Mouse (Mus musculus) thymus, adult 2 months (tissue): ENCODE measurements around the gene Zfp941.

Experiments
- CTCF ChIP-seq: fragments of 200-500 bp; IDR thresholded peaks from 2 replicates; pipeline ENCODE4 v1.5.1; 2012; ENCODE audit warnings: mild to moderate bottlenecking, control low read depth, low read length, moderate library complexity, borderline replicate concordance; ENCODE audit not compliant: control insufficient read depth, poor library complexity, insufficient read depth; ENCODE audit errors: extremely low read depth
- POLR2A ChIP-seq: fragments of 200-500 bp; IDR thresholded peaks from 2 replicates; pipeline ENCODE4 v1.6.1; 2012; ENCODE audit warnings: mild to moderate bottlenecking, low read length, control low read depth, moderate library complexity; ENCODE audit not compliant: control insufficient read depth, poor library complexity, insufficient read depth; ENCODE audit errors: extremely low read depth

DNA sequence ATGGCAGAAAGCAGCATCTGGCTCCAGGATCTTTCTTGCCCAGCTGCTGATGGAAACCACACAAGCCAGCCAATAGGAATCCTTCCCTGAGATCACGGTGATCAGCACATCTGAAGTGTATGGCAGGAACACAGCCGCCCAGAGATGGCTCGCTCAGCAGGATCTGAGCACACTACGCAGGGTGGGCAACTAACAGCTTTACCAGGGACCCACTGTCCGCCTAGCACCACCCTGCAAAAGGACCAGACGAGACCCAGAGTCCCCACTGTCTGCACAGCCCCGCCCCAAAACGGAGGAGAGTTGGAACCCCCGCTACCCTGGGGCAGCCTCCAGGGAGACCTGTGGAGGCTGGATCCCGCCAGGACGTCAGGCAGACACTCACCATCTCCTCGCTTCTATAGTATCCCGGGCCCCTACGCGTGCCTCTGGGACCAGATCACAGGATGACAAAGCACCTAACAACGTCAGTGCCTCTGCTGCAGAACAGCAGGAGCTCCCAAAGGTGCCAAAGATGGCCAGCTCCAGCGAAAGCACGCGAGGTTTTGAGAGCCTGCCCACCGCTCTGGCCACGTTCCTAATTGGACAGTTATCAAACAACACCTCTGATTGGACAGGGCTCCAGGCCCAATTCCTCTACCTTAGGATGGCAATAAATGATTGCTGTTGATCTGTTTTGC lies at the start of gene Zfp941:
- TF ChIP-seq POLR2A (no peak), CTCF (no peak)
